Mouse (Mus musculus) cerebellum, adult 9-10 months (tissue): ENCODE data around the gene Mgat5b.

Experiments used
- DNase-seq: peaks from one replicate; pipeline ENCODE4 v3.0.0; 2022

Gene Mgat5b

DNA sequence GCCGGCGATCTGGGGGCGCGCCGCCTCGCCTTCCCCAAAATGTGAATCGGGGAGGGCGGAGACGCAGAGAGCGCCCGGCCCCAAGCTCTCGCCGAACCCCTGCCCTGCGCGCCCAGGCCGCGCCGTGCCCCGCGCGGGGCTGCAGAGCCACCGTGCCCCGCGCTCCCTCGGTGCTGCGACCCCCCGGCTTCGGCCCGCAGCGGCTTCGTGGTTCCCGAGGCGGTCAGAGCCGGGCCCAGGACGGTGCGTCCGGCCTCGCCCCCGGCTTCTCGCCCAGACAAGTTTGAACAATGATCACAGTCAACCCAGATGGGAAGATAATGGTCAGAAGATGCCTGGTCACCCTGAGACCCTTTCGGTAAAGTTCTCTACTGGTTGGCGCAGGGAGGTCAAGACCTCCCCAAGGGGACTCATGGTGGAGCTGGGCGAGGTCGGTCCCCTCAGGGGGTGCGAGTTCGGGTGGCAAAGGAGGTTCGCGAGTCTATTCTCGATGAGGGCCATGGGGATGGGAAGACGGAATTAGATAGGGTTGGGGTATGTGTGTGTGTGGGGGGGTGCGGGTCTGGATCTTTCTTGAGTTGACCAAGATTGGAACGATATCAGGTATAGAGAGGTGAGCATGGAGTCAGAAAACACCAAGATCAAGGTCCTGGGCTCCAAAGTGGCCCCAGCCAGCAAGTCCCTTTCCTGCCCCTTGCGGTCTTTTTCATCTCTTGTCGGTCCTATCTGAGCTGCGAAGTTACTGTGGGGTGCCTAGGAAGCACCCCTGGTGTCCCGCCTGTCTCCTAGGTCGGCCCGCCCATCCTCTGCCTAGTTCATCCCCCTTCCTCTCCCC is 740 bp downstream of the Mgat5b start:
- no peak for DNase-seq

GRCm38 (mm10) chr11:116920746-116921145 is 2.1 kb downstream of the Mgat5b start:
- DNase-seq: no peak

DNA sequence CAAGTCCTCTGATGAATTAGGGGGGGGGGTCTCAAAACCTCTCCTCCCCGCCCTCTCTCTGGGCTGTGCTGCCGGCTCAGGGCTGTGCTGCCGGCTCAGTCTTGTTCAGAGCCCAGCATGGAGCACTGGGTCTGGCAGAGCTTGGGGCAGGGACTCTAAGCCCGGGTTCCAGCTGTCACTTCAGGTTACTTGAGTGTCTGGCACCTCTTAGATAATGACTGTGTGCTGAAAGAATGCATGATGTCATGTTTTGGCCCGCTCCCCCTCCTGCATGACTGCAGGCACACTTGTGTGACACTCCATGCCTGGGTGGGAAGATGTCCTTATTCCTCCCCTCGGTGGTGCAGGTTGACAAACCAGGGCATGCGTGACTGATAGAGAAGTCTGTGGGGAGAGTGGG is 3.4 kb downstream of the Mgat5b start:
- DNase-seq: peak; percentile 38

GRCm38 (mm10) chr11:116928031-116928430 is 9.4 kb downstream of the Mgat5b start:
- no peak for DNase-seq

DNA sequence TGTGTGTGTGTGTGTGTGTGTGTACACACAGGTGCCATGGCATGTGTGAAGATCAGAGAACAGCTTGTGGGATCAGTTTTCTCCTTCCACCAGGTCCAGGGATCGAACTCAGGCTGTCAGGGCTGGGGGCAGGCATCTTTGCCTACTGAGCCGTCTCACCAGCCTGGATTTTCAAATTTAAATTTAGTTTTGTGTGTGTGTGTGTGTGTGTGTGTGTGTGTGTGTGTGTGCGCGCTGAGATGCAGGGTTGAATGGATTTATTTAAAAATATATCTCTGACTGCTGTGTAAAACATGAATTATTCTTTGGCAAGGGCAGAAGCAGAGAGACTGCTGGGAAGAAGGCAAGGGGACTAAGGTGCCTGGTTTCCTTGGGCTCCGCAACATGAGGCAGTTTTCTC is 16.2 kb downstream of the Mgat5b start:
- no peak for DNase-seq

DNA sequence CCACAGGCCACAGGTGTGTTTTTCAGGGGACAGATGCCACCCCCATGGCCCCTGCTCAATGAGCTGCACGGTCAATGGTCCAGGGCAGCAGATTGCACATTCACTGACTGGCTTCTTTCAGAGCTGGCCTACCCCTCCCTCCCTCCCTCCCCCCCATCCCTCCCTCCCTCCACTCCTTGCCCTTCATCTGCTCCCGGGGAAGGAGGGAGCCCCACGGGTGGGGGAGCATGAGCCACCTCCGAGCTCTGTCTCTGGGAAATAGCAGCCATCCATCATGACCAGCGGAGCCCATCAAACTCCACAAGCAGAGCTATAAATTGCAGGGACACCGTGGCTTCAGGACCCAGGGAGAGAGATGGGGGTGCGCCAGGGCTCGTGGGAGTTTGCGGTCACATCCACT is 16.7 kb downstream of the Mgat5b start:
- no peak for DNase-seq

GRCm38 (mm10) chr11:116935917-116936316 is 17.3 kb downstream of the Mgat5b start:
- DNase-seq: no peak

DNA sequence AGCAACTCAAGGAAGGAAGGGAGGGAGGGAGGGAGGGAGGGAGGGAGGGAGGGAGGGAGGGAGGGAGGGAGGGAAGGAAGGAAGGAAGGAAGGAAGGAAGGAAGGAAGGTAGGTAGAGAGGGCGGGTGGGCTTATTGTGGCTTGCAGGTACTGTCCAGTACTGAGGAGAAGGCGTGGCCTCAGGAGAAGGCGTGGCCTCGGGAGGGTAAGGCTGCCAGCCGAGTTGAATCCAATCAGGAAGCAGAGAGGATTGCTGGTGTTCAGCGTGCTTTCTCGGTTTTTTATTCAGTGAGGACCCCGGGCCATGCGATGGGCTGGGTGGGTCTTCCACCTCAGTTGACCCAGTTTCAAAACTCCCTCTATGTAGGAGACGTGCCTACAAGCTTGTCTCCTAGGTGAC is 18.5 kb downstream of the Mgat5b start:
- DNase-seq: no peak

- no peak for DNase-seq
These were observed 21.6 kb downstream of the Mgat5b start for GRCm38 (mm10) chr11:116940088-116940855.

DNA sequence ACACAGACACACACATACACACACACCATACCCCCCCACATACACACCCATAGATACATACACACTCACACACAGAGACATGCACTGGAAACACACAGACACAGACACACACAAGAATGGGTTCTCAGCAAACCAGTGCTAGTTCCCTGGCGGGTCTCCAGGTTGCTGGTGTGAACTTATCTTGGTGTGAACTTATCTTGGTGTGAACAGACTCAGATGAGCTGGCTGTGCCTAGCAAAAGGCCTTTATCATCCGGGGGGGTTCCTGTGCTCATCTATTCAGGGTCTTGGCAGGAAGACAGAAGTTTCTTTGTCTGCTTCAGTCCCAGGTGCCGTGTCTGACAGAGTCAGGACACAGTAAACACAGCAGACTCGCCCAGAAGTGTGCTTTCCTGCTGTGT is 25.7 kb downstream of the Mgat5b start:
- no peak for DNase-seq

DNA sequence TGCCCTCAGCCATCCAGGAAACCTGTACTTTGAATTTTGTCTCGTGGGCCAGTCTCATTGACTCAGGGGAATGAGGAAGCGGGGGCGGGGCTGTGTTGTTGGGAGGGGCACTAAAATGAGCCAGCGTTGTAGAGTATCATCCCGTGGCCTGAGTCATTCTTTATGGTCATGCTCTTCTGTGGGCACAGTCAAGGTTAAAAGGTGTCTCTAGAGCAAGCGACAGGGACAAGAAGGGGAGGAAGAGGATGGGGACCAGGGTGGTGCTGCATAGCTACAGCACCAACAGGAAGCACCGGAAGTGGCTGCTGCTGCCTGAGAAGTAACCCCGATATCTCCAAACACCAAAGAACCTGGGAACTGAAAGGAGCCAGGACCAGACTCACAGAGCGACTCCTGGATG is 31.2 kb downstream of the Mgat5b start:
- no peak for DNase-seq

DNA sequence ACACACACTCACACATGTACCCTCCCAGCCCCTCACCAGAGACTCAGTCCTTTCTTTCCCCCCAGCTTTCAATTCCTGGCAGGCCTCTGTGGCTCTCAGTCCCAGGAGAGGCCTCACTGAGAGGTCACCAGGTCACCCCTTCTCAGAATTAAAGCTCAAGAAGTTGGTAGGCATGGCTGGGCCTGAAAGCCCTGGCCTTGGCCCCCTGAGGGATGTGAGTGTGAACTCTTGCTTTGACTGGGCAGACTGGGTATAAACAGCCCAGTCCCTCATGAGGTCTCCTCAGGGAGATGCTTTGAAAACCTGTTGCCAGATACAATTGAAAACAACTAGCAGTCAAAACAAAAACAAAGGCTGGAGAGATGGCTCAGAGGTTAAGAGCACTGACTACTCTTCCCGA is 32.8 kb downstream of the Mgat5b start:
- DNase-seq: no peak

- DNase-seq: no peak
These were observed 35.8 kb downstream of the Mgat5b start for GRCm38 (mm10) chr11:116954231-116955118.

GRCm38 (mm10) chr11:116958601-116959000 is 39.9 kb downstream of the Mgat5b start:
- DNase-seq: no peak

DNA sequence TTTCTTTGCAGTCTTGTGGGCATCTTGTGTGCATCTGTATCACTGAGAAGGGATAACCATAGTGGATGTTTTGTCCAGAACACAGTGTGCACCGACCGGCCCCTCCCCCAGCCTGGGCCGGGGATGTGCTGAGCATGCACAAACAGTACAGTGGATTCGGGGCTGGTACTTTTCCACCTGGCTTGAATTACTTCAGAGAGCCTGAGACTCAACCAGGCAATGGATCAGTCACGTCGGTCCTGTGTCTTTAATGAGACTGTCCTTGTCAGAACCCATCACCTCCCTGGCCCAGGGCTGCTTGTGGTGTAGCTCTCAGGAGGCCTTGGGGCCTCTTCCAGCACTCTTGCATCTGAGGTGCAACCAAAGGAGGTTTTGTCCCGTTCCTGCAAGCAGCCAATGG is 46.4 kb downstream of the Mgat5b start:
- no peak for DNase-seq

DNA sequence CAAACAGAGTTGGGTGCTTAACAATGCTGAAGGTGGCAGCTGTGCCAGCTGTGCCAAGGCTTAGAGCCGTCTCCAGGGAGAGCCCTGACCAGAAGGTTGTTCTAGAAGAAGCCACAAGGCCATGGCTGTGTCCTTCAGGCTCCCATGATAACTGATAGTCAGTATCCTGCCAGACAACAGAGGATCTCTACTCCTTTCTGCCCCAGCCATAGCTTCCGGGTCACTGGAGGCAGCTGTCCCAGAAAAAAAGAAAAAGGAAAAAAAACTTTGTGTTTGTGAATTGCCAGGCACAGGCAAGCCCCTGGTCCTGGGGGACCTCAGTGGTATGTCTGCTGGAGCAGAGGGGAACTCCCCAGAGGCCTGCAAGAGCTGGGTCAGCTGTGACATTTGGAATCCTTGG is 47.3 kb downstream of the Mgat5b start:
- no peak for DNase-seq

DNA sequence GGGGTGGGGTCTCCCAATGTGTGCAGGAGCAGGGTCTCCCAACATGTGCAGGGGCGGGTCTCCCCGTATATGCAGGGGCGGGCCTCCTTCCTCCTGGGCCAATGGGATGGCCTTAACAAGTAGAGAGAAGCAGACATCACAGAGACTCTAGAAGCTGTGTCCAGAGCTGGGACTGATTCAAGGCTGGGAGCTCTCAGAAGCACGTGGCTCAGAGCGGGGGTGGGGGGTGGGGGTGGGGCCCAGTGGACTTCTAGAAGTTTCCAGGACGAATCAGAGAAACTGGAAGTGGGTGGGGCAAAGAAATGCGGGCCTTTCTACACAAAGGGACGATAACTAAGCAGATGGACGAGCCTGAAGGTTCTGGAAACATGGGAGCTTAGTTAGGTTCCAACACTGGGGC is 49.9 kb downstream of the Mgat5b start:
- DNase-seq: no peak

- no peak for DNase-seq
These were observed 50.8 kb downstream of the Mgat5b start for GRCm38 (mm10) chr11:116969498-116969897.

- DNase-seq: no peak
These were observed 52.2 kb downstream of the Mgat5b start for GRCm38 (mm10) chr11:116970847-116971246.

- DNase-seq: no peak
These were observed 54.2 kb downstream of the Mgat5b start for GRCm38 (mm10) chr11:116972828-116973227.

GRCm38 (mm10) chr11:116973508-116973907 is 54.8 kb downstream of the Mgat5b start:
- DNase-seq: no peak

DNA sequence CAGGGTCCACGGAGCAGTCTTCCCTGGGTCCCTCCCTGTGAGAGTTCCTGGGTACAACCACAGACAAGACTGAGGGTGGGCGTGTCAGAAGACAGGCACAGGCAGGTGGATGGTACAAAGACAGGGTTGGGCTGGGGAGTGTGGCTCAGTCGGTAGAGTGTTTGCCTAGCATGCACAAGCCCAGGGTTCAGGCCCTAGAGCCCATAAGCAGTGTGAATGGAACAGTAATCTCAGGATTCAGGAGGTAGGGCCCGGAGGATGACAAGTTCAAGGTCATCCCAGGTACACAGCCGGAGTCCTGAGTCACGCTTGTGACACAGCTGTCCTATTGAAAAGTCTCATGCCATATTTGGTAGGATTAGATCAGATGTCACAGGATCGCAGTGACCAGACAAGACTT is 55.7 kb downstream of the Mgat5b start:
- DNase-seq: no peak

GRCm38 (mm10) chr11:116980313-116980712 is 61.6 kb downstream of the Mgat5b start:
- DNase-seq: no peak
